Mouse (Mus musculus) G1E-ER4 (cell line): ENCODE data around the gene Tagln. TPM values are rescaled to one million over a fixed set of nuclear protein-coding genes. Genes with fewer than 3 reads are reported as not detected.

ENCODE experiments used
- GATA1 ChIP-seq: IDR thresholded peaks from one replicate; pipeline ENCODE4 v1.8.0; 2012; ENCODE audit warnings: low read length, inconsistent platforms
- polyA plus RNA-seq: library from polyadenylated mRNA; stranded (reverse); fragments of >175 nt; gene quantifications from 2 replicates; pipeline ENCODE4 v1.2.3, GENCODE M21; 2012

The Tagln gene
- polyA plus RNA-seq = 0.03 and 0.06 TPM in 2 replicates

DNA sequence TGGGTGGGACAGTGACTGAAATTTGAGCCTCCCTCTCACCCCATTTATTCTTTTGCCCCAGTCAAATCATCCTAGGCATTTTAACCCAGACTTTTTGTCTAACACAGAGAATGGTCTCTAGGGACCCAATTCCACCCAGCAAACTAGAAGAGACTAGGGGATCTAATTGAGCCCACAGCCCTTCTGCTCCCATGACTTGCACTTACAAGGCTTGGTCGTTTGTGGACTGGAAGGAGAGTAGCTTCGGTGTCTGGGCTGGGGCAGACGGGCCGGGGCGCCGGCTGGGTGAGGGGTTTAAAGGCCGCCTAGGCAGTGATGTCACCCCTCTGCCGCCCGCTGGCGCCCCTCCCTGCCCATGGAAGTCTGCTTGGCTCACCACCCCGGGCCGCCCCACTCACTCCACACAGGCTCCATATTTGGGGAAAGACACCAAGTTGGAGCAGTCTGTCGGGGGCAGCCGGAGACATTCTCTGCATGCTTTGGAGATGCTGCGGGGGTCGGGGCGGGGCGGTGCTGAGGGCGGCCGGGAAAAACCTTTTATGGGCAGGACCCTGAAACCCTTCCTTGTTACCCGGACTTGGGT, at the start of gene Tagln:
Tagln (minus strand) TSS at position 431 of the 583 bp plus-strand sequence.
- no peak for TF ChIP-seq GATA1

DNA sequence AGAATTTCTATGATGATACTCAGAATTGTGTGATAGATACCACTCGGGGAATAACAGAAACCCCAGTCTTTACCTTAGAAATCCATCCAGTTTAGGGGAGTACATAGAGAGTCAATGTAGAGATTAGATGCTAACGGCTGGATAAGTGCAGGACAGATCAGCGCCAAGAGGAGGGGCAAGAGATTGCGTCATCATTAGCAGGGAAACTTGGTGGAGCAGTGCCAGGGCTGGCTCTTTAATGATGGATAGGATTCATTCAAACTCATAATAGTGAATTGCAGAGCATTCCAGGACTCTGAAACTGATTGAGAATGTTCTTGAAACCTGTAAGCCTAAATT, 49.3 kb upstream of the Tagln start:
- no peak for TF ChIP-seq GATA1

DNA sequence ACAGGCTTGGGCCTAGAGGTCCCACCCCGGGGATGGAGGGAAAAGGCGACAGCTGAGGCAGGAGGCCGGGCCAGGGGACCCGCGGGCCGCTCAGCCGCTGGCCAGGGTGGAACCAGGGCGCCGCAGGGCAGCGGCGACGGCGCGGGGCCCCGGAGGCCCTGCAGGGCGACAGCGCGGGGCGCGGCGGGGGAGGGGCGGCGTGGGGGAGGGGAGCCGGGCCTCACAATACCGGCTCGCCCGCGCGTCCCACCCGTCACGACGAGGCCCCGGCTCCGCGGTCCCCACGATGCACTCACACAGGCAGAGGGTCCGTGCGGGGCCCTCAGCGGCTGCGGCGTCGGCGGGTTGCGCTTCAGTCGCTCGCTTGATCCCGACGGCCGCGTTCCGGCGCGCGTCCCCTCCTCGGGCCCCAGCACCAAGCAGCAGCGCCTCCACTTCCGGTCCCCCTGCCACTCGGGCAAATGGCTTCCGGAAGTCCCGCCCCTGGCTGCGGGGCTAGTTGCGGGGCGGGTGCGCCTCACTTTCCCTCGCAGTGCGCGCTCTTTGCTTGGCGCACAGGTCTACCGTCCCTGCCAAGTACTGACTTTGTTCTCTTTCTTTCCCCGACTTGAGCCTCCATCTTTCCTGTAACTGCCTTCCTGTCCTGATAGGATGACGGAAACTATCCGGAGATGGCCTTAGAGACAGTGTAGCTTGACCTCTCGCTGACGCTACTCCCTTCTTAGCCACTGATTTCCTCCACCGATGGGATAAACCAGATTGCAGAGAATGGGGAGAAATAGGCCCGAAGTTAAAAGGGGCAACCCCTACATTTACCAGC, 48.8 kb upstream of the Tagln start:
- no peak for TF ChIP-seq GATA1

DNA sequence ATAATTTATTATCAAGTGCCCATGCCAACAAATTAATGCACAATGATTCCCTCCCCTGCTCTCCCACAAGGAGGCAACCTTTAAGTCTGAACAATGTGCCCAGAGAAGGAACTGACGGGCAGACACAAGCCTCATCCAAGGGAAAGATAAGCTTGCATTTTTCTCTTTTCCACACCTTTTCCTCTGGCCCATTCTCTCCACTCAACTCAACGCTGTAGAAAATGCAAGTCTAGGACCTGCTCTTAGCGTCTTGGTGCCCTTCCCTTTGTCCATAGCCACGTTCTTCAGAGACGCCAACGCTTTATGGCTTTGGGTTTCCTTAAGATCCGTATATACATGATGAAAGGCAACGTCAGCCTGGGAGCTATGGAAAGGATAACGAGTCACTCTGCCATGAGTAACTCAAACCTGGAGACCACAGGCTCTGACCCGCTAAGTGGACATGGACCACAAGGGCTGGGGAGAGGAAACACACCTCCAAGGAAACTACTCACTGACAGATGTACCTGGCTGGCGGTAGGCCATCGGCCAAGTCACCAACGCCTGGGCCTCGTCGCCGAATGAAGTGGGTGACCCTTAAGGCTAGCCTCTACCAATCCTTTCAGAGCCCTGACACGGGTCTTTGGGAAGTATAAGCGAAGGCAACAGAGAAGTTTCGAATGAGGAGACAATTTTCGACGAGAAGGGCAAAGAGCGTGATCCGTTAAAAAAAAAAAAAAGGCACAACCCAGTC, 48.0 kb upstream of the Tagln start:
- TF ChIP-seq GATA1 = no peak

DNA sequence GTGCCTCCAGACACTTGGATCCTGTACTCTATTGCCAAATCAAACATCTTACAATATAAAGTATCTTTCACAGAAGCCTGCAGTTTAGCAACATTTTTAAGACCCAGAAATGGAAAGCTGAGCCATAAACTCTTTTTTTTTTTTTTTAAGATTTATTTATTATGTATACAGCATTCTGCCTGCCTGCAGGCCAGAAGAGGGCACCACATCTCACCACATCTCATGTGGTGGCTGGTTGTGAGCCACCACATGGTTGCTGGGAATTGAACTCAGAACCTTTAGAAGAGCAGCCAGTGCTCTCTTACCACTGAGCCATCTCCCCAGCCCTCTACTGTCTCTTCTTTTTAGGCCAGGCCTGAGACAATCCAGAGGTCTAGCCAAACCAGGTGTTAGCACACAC, 45.5 kb upstream of the Tagln start:
- TF ChIP-seq GATA1 = no peak

DNA sequence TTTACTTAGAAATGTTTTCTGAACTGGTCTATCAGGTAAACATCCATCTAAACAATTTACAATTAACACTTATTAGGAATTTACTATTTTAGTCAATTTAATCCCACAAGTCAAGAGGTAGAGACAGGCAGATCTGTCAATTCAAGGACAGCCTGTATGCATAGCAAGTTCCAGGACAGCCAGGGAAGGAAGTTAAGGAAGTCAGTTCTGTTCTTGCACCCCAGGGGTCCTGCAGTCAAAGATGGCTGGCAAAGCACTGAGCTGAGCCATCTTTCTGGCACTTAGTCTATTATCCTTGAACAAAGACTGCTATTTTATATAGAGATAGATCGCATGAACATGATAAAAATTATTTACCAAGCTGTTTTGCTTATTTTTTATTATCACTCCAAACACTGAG, 44.8 kb upstream of the Tagln start:
- no peak for TF ChIP-seq GATA1

DNA sequence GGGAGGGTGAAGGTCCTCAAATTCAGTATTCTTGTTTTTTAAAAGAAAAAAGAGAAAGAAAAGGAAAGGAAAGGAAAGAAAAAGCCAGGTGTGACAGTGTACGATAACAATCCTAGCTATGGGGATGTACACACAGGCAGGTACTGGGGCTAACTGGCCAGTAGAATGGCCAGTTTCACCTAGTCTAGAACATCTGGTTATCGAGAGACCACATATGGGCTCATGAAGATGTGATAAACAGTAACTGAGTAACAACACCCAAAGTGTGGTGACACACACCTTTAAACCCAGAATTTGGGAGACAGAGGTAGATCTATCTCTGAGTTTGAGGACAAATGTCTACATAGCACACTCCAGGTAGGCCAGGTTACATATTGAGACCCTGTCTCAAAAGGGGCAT, 43.9 kb upstream of the Tagln start:
- TF ChIP-seq GATA1 = no peak

DNA sequence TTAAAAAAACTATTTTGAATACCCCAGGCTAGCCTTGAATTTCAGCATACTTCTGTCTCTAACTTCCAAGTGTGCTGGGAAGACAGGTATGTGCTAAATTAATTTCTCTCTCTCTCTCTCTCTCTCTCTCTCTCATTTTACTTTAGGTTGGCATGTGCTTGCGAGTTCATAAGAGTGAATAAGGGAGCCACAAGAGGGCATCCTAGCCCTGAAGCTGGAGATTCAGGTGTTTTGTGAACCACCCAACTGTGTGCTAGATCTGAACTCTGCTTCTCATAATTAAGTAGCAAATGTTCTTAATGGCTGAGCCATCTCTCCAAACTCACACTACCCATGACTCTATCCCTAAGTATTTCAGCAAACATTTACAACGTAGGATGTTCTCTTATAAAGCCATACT, 41.0 kb upstream of the Tagln start:
- TF ChIP-seq GATA1 = no peak

DNA sequence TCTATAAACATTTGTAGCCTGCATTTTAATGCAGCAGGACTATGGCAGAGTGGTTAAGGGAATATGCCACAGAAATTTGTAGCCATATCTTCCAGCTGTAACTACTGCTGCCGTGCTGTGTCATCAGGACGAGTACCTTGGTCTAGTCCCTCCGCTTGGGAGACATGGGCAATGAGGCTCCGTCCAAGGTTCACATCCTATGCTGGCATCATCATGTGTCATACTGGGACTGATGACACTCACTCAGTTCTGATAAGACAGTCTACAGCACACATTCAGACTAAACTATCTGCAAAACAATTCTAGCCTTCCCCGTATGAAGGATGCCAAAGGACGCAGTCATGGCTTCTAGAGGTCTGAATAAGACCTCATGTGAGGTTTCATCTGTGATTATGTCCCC, 27.7 kb upstream of the Tagln start:
- TF ChIP-seq GATA1 = no peak

DNA sequence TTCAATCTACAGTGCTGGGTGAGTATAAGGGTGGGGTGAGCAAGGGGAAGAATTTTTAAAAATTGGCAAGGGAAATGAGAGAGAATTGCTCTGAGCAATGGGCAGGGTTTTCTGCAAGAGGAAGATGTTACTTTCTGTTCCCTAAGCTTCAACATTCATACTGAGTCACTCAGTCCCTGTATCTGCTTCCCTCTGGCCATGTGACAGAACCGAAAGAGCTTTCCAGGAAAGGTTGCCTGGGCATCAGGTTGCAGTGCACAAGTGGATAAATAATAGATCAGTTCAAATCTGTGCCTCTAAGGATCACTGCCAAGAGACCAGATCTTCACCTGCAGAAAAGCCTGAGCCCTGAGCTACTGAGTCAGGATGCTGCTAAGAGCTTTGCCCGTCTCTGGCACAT, 26.0 kb upstream of the Tagln start:
- no peak for TF ChIP-seq GATA1

DNA sequence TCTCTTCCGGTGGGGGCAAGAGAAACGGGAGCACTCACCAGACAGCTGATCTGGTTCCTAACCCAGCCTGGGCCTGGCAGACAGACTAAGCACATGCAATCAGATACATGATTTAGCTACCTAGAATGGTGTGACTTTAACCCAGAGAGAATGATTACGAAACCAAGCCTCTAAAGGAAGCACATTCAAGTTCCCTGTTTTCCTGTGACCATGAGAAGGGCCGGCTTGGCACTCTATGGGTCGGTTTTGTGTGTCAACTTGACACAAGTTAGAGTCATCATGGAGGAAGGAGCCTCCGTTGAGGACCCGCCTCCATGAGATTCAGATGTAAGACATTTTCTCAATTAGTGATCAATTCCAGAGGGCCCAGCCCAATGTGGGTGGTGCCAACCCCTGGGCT, 23.8 kb upstream of the Tagln start:
- TF ChIP-seq GATA1 = no peak

DNA sequence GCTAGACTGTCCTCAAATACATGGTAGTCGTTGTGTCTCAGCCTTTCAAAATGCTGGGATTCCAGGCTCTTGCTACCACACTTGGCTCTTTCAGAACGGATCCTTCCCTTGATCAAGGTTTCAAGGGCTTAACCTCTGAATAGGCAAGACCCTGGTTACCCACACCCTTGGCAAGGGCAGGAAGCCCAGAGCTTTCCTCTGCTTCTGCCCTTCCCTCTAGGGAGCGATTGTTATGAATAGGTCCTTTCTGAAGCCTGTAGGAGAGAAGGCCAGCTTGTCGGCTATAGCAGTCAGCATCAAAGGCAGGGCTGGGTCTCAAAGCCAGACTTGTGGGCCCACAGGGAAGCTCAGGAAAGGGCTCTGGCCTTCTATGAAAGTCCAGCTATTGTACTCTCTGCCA, 23.0 kb upstream of the Tagln start:
- no peak for TF ChIP-seq GATA1

DNA sequence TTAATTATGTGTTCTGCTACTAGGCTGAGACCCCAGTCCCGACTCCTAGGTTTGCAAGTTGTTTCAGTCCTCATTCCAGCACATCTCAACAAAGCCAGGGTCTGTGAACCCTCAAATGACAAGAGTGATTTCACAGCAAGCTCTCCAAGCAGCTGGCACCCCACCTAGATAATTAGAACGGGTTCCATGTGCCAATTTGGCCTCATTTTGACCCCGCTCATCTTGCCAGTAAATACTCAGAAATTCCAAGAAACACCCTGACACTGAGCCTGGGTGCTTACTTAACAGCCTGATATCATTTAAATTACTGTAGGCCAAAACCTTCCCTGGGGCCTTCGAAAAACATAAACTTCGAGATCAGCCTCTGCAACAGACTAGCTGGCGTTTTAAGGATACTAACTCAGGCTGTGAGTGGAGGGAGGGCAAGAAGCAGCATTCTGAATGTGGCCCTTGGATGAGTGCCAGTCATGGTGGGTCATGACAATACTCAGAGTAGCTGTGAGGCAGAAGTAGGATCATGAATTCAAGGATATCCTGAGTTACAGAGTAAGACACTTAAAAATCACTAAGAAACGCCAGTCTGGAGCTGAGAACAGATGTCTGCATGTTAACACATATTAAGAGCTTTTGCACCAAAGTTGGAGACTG, 22.3 kb upstream of the Tagln start:
- no peak for TF ChIP-seq GATA1

DNA sequence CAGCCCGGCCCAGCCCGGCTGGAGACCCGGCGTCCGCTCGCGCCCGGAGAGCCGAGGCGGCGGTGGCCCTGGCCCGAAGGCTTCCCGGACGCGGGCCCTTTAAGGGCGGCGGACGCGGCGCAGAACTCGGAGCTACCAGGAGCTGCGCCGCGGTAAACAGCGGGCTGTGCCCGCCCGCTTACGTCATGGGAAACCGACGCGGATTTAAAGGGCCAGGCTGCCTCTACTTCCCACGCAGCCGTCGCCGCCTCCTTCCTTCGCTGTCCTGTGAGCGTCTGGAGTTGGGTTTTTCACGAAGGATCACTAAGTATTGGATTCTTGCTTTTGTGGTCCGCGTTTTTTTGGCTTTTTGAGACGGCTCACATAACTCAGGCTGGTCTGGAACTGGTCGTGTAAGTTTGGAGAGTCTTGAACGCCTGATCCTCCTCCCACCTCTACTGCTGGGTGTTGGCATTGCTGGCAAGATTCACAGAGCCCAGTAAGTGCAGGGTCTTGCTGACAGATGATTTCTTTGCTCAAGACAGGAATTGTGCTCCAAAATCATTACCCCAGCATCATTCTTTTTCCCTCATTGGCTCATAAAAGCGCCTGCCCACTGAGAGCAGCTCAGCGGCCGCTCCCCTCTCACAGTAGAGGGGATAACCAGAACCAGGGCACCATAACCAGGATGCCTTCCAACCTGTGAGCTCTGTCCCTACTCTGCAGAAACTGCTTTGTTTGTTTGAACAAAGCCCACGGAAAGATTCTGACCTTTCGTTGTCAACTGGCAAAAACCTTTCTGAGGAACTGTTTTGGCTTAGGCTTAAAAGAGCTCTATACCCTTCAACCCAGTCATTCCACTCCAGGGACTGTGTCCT, 19.5 kb upstream of the Tagln start, which contains the start of gene Sidt2:
Sidt2 (minus strand) TSS at position 152 of the 857 bp plus-strand sequence.
- TF ChIP-seq GATA1 = no peak
